Mouse (Mus musculus) kidney, postnatal 0 days (tissue): ENCODE results near the gene Ift20. TPM values are rescaled to one million over a fixed set of nuclear protein-coding genes. Genes with fewer than 3 reads are reported as not detected.

Source experiments
- ATAC-seq: fragments of 200-750 bp; cut with Nextera tagmentation; replicated peaks from 2 replicates; pipeline ENCODE4 v1.8.0; 2017; ENCODE audit warnings: low read depth, moderate number of reproducible peaks, moderate TSS enrichment, moderate library complexity; ENCODE audit not compliant: low FRiP score
- DNase-seq: peaks from one replicate; pipeline ENCODE4 v3.0.0-alpha.2; 2016; ENCODE audit warnings: low spot score
- H3K27ac ChIP-seq: fragments of 300-500 bp; sonication (generic); 2 replicates; pipeline ENCODE4 v1.5.1; 2014; ENCODE audit warnings: mild to moderate bottlenecking
- H3K27me3 ChIP-seq: fragments of 300-500 bp; sonication (generic); 2 replicates; pipeline ENCODE4 v1.6.1; 2014; ENCODE audit warnings: low read length, mixed read lengths; ENCODE audit not compliant: insufficient read depth
- H3K36me3 ChIP-seq: fragments of 300-500 bp; sonication (generic); 2 replicates; pipeline ENCODE4 v1.6.1; 2014; ENCODE audit warnings: low read length, mixed read lengths; ENCODE audit not compliant: insufficient read depth
- H3K4me1 ChIP-seq: fragments of 300-500 bp; sonication (generic); replicated peaks from 2 replicates; pipeline ENCODE4 v1.6.1; 2014; ENCODE audit warnings: antibody characterized with exemption, low read length, mixed read lengths; ENCODE audit not compliant: insufficient read depth
- H3K4me2 ChIP-seq: fragments of 300-500 bp; sonication (generic); 2 replicates; pipeline ENCODE4 v1.6.1; 2014; ENCODE audit warnings: mild to moderate bottlenecking, low read length, moderate library complexity, mixed read lengths
- H3K4me3 ChIP-seq: fragments of 300-500 bp; sonication (generic); replicated peaks from 2 replicates; pipeline ENCODE4 v1.5.1; 2014; ENCODE audit warnings: low read depth, low read length
- H3K9ac ChIP-seq: fragments of 300-500 bp; sonication (generic); 2 replicates; pipeline ENCODE4 v1.6.1; 2014; ENCODE audit warnings: low read depth, low read length
- H3K9me3 ChIP-seq: fragments of 300-500 bp; sonication (generic); replicated peaks from 2 replicates; pipeline ENCODE4 v1.6.1; 2016; ENCODE audit warnings: low read length, inconsistent platforms, mixed read lengths
- CTCF ChIP-seq: IDR thresholded peaks from 2 replicates; pipeline ENCODE4 v1.5.1; 2016; ENCODE audit warnings: antibody characterized with exemption, low read depth, mild to moderate bottlenecking, moderate library complexity
- WGBS: fragments of 180-500 bp; shearing (Covaris S2); extraction: QIAGEN DNeasy Blood & Tissue Kit; methylation state at CpG from one replicate; pipeline ENCODE4 v1.1.7; 2014; 5-methylcytosine and 5-hydroxymethylcytosine counted together
- polyA plus RNA-seq: library from polyadenylated mRNA; unstranded; fragments of >200 nt; fragmentation: Nextera tagmentation; extraction: Ambion mirVana; gene quantifications from 2 replicates; pipeline ENCODE4 v1.2.1, GENCODE M21; 2015

Ift20 gene
- polyA plus RNA-seq, result 185 and 187 TPM in 2 replicates

- DNase-seq (peak; percentile 100), ATAC-seq (peak; percentile 96)
- Histone ChIP-seq H3K36me3 (0 out of 2 replicates have a peak, but pooled peaks cover 6% of the 10 kb centered on the region), H3K4me1 (peaks cover 15% of the 10 kb centered on the region), H3K4me2 (peak within 1 kb of the TSS; percentile 68), H3K27me3 (no peaks in the 10 kb centered on the region), H3K9ac (peak within 1 kb of the TSS; percentile 84), H3K9me3 (no peaks in the 10 kb centered on the region), H3K27ac (peak within 1 kb of the TSS; percentile 89), H3K4me3 (peak within 1 kb of the TSS; percentile 68)
- WGBS, result under 1% methylated on average over 52 of the region's 52 CpGs
- TF ChIP-seq CTCF, result 0 out of 2 replicates have a peak, but pooled peaks have one; percentile 1
Measured at GRCm38 (mm10) chr11:78536080-78536689, at the start of gene Ift20, which contains the start of gene Tnfaip1. Ift20 (plus strand) TSS chr11:78536361. Tnfaip1 (minus strand) TSS chr11:78536332.

- Histone ChIP-seq H3K4me1 (no peaks in the 10 kb centered on the region), H3K27me3 (peaks cover 42% of the 10 kb centered on the region), H3K9me3 (no peaks in the 10 kb centered on the region), H3K4me3 (no peak overlapping the region), H3K9ac (no peak overlapping the region), H3K4me2 (no peak overlapping the region), H3K27ac (no peak overlapping the region), H3K36me3 (no peaks in the 10 kb centered on the region)
- ATAC-seq, result no peak
- 2% methylated on average over 8 of the region's 8 CpGs for WGBS
- DNase-seq, result peak; percentile 84
- TF ChIP-seq CTCF, result peak; percentile 94
Measured at GRCm38 (mm10) chr11:78488168-78488567, 48.0 kb upstream of the Ift20 start.

GRCm38 (mm10) chr11:78490781-78491241 is 45.4 kb upstream of the Ift20 start:
- DNase-seq, result peak; percentile 44
- H3K4me3 ChIP-seq, result peak overlapping the region; percentile 11; the same call in 1 of the 2 replicates
- 9% methylated on average over 47 of the region's 48 CpGs for WGBS
- peaks cover 42% of the 10 kb centered on the region for H3K27me3 ChIP-seq
- H3K4me1 ChIP-seq, result no peaks in the 10 kb centered on the region
- no peaks in the 10 kb centered on the region for H3K36me3 ChIP-seq
- no peak overlapping the region for H3K9ac ChIP-seq
- no peak overlapping the region for H3K27ac ChIP-seq
- TF ChIP-seq CTCF, result peak; percentile 41; the same call in 1 of the 2 replicates
- peak overlapping the region; percentile 44 for H3K4me2 ChIP-seq
- H3K9me3 ChIP-seq, result no peaks in the 10 kb centered on the region
- no peak for ATAC-seq

- Histone ChIP-seq H3K4me3 (no peak overlapping the region), H3K27ac (no peak overlapping the region), H3K36me3 (no peaks in the 10 kb centered on the region), H3K4me2 (no peak overlapping the region), H3K27me3 (peaks cover 16% of the 10 kb centered on the region), H3K9me3 (no peaks in the 10 kb centered on the region), H3K4me1 (peaks cover 10% of the 10 kb centered on the region; the same call in 1 of the 2 replicates), H3K9ac (no peak overlapping the region)
- no peak for ATAC-seq
- 7% methylated on average over 6 of the region's 6 CpGs for WGBS
- peak; percentile 78 for DNase-seq
- no peak for TF ChIP-seq CTCF
Measured at GRCm38 (mm10) chr11:78495904-78496303, 40.3 kb upstream of the Ift20 start.

- Histone ChIP-seq H3K9ac (0 out of 2 replicates have a peak overlapping the region, but pooled peaks have one; percentile 19), H3K4me1 (peaks cover 10% of the 10 kb centered on the region; the same call in 1 of the 2 replicates)
- DNase-seq, result peak; percentile 21
Measured at GRCm38 (mm10) chr11:78497071-78497541, 39.1 kb upstream of the Ift20 start.

More at GRCm38 (mm10) chr11:78497071-78497541, 39.1 kb upstream of the Ift20 start:
- Histone ChIP-seq H3K4me2 (peak overlapping the region; percentile 90), H3K27me3 (0 out of 2 replicates have a peak, but pooled peaks cover 6% of the 10 kb centered on the region), H3K27ac (no peak overlapping the region), H3K4me3 (peak overlapping the region; percentile 42), H3K36me3 (no peaks in the 10 kb centered on the region), H3K9me3 (no peaks in the 10 kb centered on the region)
- 0 out of 2 replicates have a peak, but pooled peaks have one; percentile 43 for ATAC-seq
- no peak for TF ChIP-seq CTCF
- under 1% methylated on average over 44 of the region's 44 CpGs for WGBS
